Mouse (Mus musculus): ENCODE results near the gene Cblc.

The Cblc gene

DNA sequence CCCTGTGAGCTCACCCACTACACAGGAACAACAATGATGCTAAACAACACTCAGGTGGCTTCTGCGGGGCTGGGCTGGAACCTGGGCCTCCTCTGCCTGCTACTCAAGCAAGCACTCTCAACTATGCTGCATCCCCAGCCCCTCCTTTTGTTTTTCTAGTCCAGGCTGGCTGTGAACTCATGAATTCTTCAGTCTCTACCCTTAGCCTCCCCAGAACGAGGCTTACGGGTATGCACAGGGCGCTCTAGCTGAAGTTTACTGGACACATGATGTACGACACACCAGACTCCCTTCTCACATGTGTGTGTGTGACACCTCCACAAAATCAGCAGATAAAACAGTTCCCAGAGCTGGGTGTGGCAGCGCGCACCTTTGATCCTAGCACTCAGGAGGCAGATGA lies 22.3 kb upstream of the Cblc start:
- WGBS = 95% methylated on average over 7 of the region's 7 CpGs

DNA sequence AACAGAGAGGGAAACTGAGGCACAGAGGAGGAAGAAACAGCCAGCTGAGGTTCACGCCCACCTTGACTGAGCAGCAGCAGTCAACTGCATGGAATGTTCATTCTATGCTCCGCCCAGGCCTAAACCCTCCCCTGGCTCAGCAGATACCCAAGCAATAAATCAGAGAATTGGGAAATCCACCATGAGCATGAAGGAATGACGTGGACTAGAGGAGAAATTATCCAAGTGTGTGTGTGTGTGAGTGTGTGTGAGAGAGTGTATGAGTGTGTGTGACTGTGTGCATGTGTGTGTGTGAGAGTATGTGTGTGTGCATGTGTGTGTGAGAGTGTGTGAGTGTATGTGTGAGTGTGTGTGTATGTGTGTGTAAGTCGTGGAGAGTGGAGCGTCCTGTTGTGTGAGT lies 21.8 kb upstream of the Cblc start:
- 94% methylated on average over 5 of the region's 5 CpGs for WGBS

DNA sequence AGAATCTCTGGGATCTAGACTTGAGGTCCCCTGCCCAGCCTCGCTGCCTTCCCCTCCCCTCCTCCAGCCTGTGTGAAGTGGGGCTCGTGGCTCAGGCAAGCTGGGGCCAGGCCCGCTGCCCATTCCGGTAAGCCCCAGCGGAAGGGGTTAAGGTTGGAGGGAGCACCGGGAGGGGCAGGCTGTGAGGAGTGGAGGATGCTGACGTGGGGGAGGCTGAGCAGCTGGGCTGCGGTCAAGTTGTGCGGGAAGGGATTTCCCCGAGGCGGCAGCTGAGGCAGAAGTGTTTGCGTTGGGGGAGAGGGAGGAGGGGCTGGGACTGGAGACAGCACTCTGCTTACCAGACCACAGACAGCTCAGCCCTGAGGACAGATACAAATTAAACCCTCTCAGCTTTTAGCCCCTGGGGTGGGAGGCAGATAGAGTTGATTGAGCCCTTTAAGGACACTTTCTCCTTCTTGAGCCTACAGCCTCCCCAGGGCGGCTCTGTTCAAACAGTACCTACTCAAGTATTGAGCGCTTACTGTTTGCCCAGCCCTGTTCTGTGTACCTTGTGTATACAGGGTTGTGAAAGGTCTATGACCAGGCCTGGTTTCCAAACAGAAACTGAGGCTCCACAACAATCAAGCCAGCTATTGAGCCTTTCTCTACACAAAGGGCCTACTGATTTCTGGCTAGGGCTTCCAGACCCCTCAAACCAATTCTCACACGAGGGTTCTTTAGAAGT lies 20.9 kb upstream of the Cblc start:
- 22% methylated on average over 15 of the region's 15 CpGs for WGBS

DNA sequence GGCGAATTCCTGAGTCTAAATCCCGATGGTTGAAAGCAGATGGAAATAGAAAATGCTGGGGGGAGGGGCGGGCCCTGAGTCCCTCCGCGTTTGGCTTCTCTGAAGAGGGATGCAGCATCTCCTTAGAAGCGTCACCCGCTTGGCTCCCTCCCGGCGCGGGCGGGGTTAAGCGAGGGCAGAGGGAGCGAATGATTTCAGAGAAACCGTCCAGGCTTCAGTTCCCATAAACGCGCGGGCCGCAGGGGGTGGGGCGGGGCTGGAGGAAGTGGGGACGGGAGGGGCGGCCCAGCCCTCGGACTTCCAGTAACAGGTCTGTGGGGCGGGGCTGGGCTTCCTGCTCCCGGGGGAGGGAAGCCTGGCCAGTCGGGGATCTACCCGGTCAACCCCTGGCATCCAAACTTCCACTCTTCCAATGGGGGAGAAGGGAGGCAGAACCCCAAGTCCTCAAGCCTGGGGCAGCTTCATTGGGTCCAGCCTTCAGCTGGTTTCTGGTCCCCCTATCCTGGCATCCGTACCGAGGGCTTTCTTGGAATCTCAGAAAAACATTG lies 19.7 kb upstream of the Cblc start:
- 2% methylated on average over 28 of the region's 28 CpGs for WGBS

DNA sequence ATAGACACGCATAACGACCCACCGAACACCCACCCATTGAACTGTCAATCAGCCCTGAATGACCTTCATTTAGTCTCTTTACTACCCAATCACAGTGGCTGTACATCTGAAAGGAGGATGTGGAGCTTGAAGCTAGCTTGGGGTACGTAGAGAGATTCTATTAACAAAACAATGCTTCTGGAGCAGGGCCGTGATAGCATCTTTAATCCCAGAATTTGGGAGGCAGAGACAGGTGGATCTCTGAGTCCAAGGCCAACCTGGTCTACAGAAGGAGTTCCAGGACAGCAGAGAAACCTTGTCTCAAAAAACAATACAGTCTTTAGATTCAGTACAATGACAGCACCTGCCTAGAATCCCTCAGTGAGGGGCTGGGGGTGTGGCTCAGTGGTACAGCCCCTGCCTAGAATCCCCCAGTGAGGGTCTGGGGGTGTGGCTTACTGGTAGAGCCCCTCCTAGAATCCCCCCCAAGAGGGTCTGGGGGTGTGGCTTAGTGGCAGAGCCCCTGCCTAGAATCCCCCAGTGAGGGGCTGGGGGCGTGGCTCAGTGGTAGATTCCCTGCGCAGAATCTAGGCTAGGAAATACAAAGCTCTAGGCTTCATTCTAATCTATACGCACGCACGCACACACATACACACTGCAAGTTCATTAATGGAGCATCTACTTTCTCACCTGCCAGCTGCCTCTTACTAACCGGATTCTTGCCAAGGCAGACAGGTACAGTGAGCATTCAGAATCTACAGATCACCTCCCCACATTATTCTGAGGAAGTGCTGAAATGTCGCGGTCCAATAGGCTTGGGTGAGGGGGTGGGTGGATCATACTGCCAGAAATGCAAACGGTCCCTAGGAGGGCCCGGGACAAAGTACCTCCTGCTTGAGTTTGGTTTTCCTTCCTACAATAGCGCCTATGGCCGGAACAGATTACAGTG lies 19.0 kb upstream of the Cblc start:
- WGBS = 31% methylated on average over 17 of the region's 17 CpGs

DNA sequence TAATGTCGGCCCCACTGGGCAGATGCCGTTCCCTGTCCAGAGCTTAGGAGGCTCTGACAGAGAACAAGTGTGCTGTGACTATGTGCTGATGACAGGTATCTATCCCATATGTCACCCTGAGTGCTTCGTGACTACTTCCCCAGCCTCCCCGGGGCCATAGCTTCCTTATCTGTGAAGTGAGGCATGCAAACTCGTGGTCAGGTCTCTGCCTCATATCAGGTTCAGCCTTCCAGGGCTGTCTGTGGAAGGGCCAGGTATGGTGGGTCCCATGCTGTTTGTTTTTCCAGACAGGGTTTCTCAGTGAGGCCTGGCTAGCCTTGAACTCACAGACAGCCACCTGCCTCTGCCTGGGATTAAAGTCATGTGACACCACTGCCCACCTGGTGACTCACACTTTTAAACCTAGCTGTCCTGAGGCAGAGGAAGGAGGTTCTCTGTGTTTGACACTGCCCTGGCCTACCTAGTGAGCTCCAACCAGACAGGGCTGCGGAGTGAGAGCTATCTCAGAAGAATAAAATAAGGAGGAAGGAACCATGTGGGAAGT lies 17.0 kb upstream of the Cblc start:
- 92% methylated on average over 6 of the region's 6 CpGs for WGBS

DNA sequence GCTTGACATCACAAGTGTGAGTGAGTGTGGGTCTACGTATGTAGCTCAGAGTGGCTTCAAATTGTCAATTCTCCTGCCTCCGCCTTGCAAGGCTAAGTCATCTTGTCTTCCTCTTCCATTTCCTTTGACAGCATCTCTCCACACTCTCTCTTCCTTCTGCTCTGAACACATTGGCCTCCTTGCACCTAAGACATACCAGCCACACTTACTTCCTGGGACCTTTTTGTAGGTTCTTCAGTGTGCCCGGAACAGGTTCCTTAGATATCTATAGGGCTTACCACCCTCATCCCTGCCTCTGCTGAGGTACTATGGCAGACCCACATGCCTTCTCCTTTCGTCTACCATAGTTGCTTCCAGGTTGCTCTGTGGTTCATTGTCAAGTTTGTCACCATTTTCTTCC lies 16.6 kb upstream of the Cblc start:
- WGBS = 88% methylated on average over 4 of the region's 4 CpGs

DNA sequence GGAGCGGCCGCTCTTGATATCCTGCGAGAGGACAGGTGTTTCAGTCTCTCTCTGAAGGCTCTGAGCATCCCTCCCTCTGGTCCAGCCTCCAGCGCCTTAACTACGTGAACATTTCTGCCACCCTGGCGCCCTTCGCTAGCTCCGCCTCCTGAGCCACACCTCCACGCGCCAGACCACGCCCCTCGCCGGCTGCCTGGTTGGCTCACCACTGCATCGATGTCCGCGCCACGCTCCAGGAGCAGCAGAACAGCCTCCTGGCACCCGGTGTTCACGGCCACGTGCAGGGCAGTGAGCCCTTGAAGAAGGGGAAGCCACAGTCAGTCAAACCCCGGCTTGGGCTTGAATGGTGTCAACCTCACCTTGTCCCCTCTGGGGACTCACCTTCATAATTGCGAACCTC lies 14.5 kb upstream of the Cblc start:
- 18% methylated on average over 22 of the region's 22 CpGs for WGBS

DNA sequence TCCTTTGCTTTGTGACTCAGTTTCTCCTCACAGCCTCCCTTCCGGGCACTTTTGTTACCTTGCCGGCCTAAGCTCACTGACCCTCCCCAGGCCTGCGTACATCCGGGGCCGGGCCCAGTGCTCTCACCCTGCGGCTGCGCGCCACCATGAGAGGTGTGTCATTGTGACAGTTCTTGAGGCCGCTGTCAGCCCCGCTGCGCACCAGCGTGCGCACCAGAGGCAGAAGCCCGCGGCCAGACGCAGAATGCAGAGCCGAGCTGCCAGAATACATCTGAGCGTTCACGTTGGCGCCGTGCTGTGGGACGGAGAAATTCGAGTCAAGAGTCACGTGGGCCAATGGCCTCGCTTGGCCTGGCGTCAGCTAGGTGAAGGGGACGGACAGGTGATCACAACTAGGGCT lies 12.8 kb upstream of the Cblc start:
- WGBS = 21% methylated on average over 27 of the region's 27 CpGs

DNA sequence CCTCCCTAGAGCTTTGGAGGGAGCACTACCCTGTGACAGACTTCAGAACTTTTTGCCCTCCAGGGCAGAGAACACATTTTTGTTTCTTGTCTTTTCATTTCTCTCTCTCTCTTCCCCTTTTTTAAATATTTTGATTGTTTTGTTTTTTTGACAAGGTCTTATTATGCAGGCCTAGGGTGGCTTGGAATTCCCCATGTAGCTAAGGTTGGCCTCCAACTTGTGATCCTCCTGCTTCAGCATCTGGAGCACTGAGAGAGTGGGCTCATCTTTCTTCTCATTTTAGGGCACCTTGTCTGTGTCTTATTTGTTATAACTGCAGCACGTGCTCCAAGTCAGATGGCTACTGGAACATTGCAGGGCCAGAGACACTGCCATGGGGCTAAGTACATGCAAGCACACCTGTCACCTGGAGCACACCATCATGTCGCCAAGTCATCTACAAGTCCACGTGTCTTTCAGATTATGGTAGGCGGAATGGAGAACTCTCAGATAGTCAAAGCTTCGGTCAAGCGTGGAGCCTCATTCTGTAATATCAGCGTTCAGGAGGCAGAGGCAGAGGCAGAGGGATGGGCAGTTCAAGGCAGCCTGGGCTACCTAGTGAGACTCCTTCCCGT lies 9.9 kb upstream of the Cblc start:
- WGBS = 92% methylated on average over 8 of the region's 8 CpGs

DNA sequence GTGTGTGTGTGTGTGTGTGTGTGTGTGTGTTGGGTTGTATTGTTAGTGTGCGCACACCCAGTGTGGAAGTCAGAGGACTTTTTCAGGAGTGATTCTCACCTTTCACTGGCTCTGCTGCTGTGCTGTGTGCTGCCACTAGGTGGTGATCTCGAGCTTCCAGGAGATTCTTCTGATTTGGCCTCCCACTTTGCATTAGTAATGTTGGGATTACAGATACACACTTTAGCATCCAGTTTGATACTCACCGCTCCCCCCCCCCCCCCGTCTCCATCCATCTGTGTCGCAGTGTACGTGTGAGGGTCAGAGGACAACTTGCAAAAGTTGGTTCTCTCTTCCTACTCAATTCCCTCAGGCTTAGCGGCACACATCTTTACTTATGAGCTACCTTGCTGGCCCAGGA lies 6.4 kb upstream of the Cblc start:
- 19% methylated on average over 7 of the region's 7 CpGs for WGBS

DNA sequence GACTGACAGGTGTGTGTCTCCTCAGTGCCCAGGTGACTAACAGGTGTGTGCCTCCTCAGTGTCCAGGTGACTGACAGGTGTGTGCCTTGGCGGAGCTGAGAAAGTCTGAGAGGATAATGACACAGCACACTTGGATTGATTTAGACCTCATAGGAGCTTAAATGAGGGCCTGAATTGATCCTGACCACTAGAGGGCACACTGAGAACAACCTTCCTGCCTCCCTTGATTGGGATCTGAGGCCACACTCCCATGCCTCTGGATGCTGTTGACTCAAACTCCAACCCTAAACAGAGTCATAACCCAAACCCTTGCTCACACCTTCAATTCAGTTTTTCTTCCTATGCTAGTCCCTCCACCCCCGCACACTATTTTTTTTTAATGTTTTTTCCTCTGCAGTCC lies 4.2 kb upstream of the Cblc start:
- WGBS = 44% methylated on average over 2 of the region's 2 CpGs

DNA sequence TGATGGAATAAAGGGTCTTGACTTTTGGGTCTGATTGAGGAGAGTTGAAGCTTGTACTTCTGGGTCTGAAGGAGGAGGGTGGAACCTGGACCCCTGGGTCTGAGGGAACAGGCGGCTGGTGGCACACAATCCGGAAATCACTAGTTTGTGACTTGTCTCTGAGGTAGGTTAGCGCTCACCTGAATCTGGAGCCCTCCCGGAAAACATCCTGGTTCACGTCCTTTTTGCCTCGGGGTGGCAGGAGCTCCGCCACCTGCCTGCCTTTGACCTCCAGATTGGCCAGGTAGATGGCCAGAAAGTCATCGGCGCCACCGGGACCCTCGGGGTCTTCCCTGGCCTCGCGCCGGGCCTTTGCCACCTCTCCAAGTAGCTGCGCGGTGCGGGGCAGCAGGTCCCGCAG lies 355 bp downstream of the Cblc start:
- WGBS = 17% methylated on average over 18 of the region's 18 CpGs

DNA sequence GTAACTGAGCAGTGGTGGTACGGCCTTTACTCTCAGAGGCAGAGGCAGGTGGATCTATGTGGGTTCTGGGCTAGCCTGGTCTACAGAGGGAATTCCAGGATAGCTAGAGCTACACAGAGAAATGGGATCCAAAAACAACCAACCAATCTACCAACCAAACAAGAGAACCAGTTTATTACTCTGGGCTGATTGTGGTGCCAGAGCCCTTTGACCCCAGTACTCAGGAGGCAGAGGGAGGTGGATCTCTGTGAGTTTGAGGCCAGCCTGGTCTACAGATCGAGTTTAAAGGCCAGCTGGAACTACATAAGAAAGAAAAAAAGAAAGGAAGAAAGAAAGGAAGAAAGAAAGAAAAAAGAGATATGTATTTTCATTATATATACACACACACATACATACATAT lies 1.4 kb downstream of the Cblc start:
- WGBS = 71% methylated on average over 2 of the region's 2 CpGs

DNA sequence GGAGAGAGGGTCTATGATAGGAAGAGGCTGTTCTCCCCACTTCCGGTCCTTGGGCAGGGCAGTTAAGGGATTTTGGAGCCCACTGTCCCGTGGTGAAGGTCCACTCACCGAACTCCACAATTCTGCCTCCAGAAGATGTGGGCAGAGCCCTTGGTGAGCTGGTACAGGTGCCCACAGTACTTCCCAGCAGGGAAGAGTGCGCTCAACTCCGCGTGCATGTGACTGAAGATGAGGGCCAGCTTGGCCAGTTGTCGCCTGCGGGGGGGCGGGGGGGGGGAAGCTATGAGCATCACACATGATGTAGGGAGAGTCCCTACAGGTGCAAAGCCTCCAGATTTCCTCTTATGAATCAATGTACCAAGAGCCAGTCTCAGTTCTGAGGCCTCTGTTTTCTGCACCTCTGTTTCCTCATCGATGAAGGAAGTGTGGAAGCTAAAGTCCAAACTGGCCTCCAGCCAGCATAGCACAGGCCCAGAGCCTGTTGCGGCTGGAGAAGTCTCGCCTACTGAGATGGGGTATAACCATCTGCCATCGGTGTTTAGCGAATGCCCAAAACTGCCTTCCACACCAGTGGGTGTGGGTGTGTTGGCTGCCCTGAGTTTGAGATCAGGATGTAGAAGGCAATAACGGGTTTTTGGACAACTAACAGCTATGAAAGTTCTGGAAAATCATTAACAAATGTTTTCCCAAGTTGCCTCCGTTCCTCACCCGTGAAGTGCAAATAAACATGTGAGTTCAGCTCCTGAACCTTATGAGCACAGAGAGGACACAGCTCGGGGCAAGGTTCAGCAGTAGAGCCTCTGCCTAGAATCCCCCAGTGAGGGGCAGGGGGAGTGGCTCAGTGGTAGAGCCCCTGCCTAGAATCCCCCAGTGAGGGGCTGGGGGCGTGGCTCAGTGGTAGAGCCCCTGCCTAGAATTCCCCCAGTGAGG lies 3.6 kb downstream of the Cblc start:
- 76% methylated on average over 19 of the region's 19 CpGs for WGBS

DNA sequence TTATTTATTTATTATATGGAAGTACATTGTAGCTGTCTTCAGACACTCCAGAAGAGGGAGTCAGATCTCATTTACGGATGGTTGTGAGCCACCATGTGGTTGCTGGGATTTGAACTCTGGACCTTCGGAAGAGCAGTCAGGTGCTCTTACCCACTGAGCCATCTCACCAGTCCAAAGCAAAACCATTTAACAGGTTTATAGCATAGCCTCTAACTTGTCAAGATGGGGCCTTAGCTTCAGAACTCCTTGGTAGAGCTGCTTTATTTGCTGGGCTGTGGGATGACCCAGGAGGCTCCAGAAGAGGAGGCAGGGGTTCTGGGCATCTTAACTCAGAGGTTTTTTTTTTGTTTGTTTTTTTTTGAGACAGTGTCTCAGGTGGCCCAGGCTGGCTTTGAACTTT lies 5.1 kb downstream of the Cblc start:
- WGBS = 93% methylated on average over 2 of the region's 2 CpGs

DNA sequence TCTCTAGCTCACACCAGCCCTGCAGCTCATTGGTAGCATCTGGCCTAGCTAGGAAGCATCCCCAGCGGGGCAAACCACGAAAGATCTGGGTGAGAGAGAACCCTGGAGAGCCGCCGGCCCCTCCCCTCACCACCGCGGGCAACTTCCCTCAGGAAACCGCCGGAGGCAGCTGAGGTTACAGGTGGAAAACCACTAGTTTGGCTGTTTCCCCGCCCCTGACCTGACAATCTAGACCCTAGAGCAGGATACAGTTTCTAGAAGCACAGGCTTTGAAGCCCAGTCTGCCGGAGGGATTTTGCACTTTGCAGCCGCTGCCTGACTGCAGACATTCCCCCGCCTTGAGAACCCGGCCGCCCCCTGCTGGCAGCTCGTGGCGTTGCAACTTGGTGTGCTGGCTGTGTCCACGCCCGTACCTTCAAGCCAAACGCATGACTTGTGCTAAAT lies 6.7 kb downstream of the Cblc start:
- under 1% methylated on average over 19 of the region's 19 CpGs for WGBS

DNA sequence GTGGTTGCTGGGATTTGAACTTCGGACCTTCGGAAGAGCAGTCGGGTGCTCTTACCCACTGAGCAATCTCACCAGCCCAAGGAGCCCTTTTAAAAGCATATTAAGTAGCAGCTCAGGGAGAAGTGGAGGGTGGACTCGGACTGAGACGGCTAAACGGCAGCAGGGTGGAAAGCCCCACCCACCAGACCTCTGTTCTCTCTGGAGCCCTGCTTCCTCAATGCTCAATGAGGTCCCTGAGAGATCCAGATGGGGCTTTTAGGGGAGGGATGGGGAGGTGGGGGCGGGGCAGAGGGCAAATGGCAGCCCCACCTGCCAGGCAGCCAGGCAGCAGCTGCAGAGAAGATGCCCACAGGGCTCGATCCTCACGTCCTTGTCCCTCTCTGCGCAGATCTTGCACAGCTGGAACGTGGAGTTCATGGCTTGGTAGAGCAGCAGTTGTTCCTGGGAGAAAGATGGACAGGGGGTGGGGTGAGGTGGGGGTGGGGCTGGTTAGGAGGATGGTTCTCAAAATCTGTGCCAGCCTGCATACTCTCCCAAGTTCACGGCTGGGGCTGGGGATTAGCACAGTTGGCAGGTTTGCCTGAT lies 10.6 kb downstream of the Cblc start:
- 54% methylated on average over 12 of the region's 12 CpGs for WGBS

DNA sequence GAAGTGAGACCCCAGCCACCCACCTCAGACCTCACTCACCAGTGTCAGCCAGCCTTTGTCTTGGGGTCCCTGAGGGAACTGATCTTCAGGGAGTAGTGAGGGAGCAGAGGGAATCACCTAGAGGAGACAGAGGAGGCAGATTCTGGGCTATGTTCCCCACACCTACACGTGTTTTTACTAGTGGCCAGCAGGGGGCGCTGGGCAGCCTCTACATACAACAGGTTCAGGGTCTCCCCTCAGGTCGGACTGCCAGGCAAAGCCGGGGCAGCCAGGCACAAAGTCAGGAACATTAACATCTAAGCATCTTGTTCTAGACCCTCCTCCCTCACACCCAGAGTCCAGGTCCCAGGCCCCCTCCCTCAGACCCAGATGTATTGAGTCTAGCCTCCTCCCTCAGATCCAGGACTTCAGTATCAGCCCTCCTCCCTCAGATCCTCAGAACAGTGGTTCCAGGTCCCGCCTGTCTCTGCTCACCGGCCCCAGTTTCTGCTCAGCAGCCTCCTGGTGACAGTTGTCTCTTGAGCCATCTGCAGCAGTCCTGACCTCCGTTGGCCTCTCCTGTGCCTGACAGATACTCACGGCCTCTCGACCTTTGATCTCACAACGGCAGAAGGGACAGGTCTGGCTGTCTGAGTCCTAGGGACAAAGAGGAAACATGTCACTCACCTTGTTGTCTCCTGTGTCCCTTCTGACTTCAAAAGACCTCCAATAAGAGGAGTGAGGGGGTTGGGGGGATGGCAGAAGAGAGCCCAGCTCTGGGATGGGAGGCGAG lies 11.7 kb downstream of the Cblc start:
- WGBS = 57% methylated on average over 11 of the region's 11 CpGs

DNA sequence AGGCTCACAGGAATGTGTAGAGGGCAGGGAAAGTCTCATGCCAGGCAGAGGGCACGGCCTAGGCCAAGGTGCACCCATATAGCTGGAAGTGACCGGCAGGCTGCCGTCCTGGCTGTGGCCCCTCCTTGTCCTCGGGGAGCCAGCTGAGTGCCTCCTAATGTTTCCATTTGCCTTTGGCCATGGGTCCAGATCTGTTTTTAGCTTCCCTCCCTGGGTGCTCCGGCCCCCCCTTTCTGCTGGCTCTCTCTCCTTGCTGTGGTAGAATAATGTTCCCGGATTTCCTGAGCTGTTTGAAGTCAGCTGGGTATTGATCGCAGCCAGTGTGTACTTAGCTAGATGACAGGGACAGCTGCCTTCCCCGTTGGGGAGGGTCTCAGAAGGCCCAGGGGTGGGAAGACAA lies 13.0 kb downstream of the Cblc start:
- 65% methylated on average over 8 of the region's 8 CpGs for WGBS

Data from cerebral cortex, adult 2 months (tissue).